ENCODE assay signal across 13 mouse cellular contexts in the genomic region with DNA sequence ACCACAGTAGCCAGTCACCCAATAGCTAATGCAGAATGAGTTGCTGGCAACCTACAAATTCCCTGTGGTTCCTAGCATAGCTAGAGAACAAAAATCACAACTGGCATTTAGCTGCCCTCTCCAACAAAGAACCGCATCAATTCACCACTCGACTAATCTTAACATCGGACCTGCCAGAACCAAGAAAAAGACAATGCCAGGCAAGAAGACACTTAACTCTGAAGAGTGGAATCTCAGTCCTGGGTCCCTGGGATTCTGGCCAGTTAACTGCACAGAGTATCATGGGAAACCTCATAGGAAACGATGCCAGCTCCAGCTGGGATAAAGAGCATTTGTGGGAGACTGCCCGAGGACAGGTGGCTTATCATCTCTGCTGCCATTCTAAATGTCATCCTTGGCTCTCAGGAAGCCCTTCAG.
A peak's percentile ranks its signal among the peaks of the same experiment; 100 is the strongest.
DNase-seq lines count a peak whose midpoint lies in the region; ATAC-seq lines count a peak whose summit lies in the region.
"Had no signal": no experiment of that assay in that cellular context is flagged by ENCODE, and none has a peak within 500 bp of the region (broad histone marks: within the 10 kb centered on the region; RNA-seq: fewer than 3 reads in every experiment).

No protein-coding gene starts in this region.

- ATAC-seq in forebrain, embryonic 15.5 days (replicated peaks): no peak
- ATAC-seq in forebrain, embryonic 12.5 days (ENCODE audit: low FRiP score): no peak
- ATAC-seq: midbrain, embryonic 16.5 days had no signal

- WGBS in forebrain, embryonic 15.5 days: 21% methylated on average over 5 of the region's 5 CpGs
- 69% methylated on average over 5 of the region's 5 CpGs for WGBS in forebrain, embryonic 12.5 days

- 0 out of 2 replicates have a peak overlapping the region, but pooled peaks have one; percentile 2 for H3K9ac ChIP-seq in forebrain, embryonic 15.5 days (replicated peaks)
- H3K9ac ChIP-seq in forebrain, embryonic 12.5 days: no peak overlapping the region
- H3K9ac ChIP-seq: hindbrain, embryonic 15.5 days; neural tube, embryonic 15.5 days had no signal

- H3K36me3 ChIP-seq in forebrain, embryonic 15.5 days: no peaks in the 10 kb centered on the region
- H3K36me3 ChIP-seq in forebrain, embryonic 12.5 days (replicated peaks): no peaks in the 10 kb centered on the region; the same call in 1 of the 2 replicates
- H3K36me3 ChIP-seq: hindbrain, embryonic 15.5 days; neural tube, embryonic 15.5 days had no signal

- no peak overlapping the region for H3K4me3 ChIP-seq in forebrain, embryonic 15.5 days
- H3K4me3 ChIP-seq in forebrain, embryonic 12.5 days (replicated peaks): no peak overlapping the region
- H3K4me3 ChIP-seq: hindbrain, embryonic 15.5 days; neural tube, embryonic 15.5 days had no signal

- H3K9me3 ChIP-seq in forebrain, embryonic 15.5 days: no peaks in the 10 kb centered on the region
- no peaks in the 10 kb centered on the region for H3K9me3 ChIP-seq in forebrain, embryonic 12.5 days
- H3K9me3 ChIP-seq: hindbrain, embryonic 15.5 days; neural tube, embryonic 15.5 days had no signal

- peaks cover 53% of the 10 kb centered on the region for H3K4me1 ChIP-seq in forebrain, embryonic 15.5 days
- peaks cover 21% of the 10 kb centered on the region for H3K4me1 ChIP-seq in forebrain, embryonic 12.5 days

- H3K27ac ChIP-seq in forebrain, embryonic 15.5 days (replicated peaks): peak overlapping the region; percentile 61
- no peak overlapping the region for H3K27ac ChIP-seq in forebrain, embryonic 12.5 days
- H3K27ac ChIP-seq: neural tube, embryonic 15.5 days; stomach, postnatal 0 days had no signal

- H3K27me3 ChIP-seq in forebrain, embryonic 15.5 days: no peaks in the 10 kb centered on the region
- H3K27me3 ChIP-seq in forebrain, embryonic 12.5 days: no peaks in the 10 kb centered on the region
- H3K27me3 ChIP-seq: hindbrain, embryonic 15.5 days; neural tube, embryonic 15.5 days had no signal

- peak; percentile 11 for DNase-seq in right cerebral cortex, postnatal 4 days
- no peak for DNase-seq in right cerebral cortex, postnatal 25 days
- peak; percentile 80 to 88 for DNase-seq in cerebellum, postnatal 36 days
- peak; percentile 27 for DNase-seq in heart, postnatal 4 days
- no peak for DNase-seq in spleen, postnatal 10 days (ENCODE audit: low spot score in 2 of 2)
- no peak for DNase-seq in kidney, adult 18-20 months
- DNase-seq: gastrocnemius, postnatal 10 days had no signal

- H3K4me2 ChIP-seq in forebrain, embryonic 15.5 days (replicated peaks): no peak overlapping the region
- no peak overlapping the region for H3K4me2 ChIP-seq in forebrain, embryonic 12.5 days
- H3K4me2 ChIP-seq: hindbrain, embryonic 15.5 days; neural tube, embryonic 15.5 days had no signal

Comparison
In these comparisons a context has a peak if more than half of its experiments do, and no peak if none do; other contexts are left out.
1. DNase-seq: peak in right cerebral cortex, postnatal 4 days (single experiment), cerebellum, postnatal 36 days (2 of 2) and heart, postnatal 4 days (single experiment); none in right cerebral cortex, postnatal 25 days (single experiment), spleen, postnatal 10 days (0 of 2) and kidney, adult 18-20 months (single experiment).